Mouse (Mus musculus): Measurements from ENCODE around the gene Sesn3.
"Not testable (repeated sequence)": the region's sequence is repeated elsewhere in the genome, so short reads cannot be mapped to it uniquely, and the experiment has no call there.

The Sesn3 gene

GRCm38 (mm10) chr9:14280696-14281095 lies 5.8 kb downstream of the Sesn3 start:
- DNase-seq = no peak

GRCm38 (mm10) chr9:14285036-14285435 lies 10.2 kb downstream of the Sesn3 start:
- no peak for DNase-seq

DNA sequence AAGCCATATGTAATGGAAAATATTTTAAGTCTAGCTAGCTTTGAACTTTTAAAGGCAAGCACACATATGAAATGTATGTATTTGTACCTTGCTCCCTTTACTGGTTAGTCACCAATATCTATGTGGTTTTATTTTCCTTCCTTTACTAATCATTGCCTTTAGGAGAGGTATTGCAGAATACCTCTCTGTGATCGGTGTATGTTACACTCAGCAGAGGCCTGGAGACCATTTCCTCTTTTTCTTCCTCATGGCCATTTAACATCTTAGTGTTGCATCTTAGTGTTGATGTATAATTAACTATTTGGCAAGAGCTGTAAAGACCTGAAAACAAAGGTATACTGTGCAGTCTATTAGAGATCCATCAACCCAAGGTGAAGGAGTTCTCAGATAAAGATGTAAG lies 12.4 kb downstream of the Sesn3 start:
- DNase-seq = no peak

- no peak for DNase-seq
Measured at GRCm38 (mm10) chr9:14288500-14288899, 13.6 kb downstream of the Sesn3 start.

DNA sequence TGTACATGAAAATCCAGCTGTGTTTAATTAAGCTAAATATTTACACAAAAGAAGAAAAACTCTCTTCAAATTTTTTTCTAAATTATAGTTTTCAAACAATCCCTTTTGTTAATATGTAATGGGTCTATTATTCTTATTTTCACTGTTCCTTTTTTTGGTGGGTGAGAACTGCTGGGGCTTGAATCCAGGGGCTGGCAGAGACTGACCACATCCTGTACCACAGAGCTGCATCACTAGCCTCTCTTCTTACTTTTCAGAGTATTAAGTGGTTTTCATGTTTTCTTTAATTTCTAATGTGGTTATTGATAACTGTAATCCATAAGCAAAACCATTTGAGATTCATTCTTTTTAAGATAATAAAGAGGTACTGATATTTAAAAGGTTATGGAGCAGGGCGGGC lies 19.0 kb downstream of the Sesn3 start:
- no peak for DNase-seq

GRCm38 (mm10) chr9:14295680-14296440 lies 21.0 kb downstream of the Sesn3 start:
- DNase-seq = no peak

DNA sequence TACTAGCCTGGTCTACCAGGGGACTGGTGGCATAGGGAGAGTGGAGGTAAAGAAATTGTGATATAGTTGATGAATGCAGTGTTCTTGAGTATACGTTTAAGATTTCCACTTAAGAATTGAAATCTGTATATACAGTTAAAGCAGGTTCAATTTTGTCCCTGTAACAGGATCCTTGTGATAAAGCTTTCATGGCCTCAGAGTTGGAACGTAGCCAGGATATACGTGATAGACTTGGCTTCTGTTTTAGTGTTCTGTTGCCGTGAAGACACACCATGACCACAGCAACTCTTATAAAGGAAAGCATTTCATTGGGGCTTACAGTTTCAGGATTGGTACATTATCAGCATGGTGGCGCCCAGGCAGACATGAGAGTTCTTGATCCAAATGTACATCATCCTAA lies 22.3 kb downstream of the Sesn3 start:
- DNase-seq = no peak

DNA sequence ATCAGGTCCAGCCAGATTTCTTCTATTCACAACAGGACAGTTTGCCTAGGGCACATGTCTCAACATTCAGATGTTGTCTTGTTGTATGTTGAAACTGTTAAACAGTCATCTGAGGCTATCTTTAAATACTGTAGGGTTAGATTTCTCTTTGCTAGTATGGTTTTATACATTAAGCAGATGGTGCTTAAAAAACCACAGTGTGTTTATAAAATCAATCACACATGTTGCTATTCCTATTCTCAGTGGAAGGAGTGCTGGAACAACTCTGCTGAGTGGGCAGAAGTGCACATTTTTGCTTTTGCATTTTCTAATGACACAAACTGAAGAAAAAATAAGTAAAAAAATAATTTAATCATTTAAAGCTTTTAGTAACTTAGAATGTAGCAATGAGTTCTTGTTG lies 25.0 kb downstream of the Sesn3 start:
- no peak for DNase-seq

DNA sequence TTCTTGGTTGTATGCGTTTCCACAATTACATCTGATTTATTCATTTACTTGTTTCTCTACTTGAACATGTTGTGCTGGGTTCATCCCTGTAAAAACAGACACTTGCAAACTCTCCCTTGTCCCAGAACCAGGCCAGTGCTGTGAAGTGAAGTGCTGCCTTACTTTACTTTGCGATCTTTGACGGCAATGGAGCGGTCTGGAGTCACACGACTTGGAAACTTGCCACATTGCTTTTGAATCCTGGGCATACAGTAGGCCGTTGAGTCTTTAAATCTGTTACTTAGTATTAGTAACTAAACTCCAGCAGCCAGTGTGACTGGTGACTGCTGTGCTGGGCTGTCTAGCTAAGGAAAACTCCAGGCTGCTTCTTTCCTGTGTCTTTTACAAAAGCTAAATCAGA lies 25.9 kb downstream of the Sesn3 start:
- DNase-seq = no peak

- DNase-seq = no peak
Measured at GRCm38 (mm10) chr9:14304262-14304968, 29.5 kb downstream of the Sesn3 start.

DNA sequence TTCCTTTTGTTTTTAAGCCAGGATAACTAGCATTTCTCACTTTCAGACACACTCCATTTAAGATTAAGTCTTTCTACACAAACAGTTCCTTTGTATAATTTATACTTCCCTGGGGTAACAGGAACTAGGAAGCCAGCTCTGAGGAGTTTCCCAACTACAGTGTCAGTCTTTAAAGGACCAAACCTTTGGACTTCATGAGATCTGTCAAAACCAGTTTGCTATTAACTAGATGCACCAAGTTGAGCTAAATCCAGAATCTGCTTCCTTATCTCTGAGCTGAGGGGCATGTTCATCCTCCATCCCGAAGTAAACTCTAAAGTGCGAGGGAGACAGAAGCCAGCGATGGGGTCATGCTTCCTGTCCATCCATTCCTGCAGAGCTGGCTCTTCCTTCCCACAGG lies 32.5 kb downstream of the Sesn3 start:
- DNase-seq = no peak

- DNase-seq = no peak
Measured at GRCm38 (mm10) chr9:14313968-14314367, 39.1 kb downstream of the Sesn3 start.

DNA sequence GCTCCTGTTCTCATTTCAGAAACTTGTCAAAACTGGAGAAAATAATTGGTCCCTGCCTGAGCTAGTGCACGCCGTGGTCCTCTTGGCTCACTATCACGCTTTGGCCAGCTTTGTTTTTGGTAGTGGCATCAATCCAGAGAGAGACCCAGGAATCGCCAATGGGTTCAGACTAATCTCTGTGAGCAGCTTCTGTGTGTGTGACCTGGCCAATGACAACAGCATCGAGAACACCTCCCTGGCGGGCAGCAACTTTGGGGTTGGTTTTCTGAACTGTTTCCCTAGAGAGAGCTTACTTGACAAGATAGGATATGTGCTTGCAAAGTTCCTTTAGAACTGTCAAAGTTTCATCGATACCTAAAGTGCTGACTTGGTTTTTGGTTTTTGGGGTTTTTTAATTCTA lies 39.6 kb downstream of the Sesn3 start:
- no peak for DNase-seq

- DNase-seq = no peak
Measured at GRCm38 (mm10) chr9:14316618-14317017, 41.8 kb downstream of the Sesn3 start.

GRCm38 (mm10) chr9:14335829-14336228 lies 61.0 kb downstream of the Sesn3 start:
- DNase-seq = no peak

DNA sequence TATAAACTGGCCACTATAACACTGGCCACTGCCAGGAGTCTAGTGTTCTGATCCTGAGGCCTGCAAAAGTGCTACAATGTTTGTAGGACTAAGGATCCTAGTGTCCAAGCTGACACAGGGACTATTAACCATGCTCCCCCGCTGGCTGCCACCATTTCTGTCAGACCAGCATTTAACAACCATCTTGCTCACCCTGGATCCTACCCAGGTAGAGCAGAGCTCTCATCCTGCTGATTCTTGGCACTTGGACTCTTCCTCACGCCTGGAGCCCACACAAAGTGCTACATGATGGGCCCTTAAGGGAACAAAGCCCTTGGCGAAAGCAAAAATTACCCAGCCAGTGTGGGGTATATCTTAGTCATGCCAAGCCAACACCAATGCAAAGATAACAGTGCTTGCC lies 62.0 kb downstream of the Sesn3 start:
- peak; percentile 78 for DNase-seq

DNA sequence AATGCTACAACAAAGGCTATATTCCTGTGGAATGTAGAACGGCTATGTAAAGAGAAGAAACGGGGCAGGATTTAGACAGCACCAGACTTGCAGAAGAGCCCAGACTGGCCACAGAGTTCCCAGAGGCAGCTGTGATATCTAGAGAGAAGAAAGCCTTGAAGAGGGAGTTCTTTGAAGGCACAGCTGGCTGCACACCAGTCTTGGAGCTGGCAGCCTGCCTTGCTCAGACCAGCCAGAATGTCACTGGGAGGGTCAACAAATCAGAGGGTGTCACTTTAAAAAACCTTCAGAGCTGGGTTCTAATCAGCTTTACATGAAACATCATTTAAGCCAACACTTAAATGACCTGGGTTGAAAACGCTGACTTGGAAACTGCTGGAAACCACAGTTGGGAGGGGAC lies 63.8 kb downstream of the Sesn3 start:
- no peak for DNase-seq

DNA sequence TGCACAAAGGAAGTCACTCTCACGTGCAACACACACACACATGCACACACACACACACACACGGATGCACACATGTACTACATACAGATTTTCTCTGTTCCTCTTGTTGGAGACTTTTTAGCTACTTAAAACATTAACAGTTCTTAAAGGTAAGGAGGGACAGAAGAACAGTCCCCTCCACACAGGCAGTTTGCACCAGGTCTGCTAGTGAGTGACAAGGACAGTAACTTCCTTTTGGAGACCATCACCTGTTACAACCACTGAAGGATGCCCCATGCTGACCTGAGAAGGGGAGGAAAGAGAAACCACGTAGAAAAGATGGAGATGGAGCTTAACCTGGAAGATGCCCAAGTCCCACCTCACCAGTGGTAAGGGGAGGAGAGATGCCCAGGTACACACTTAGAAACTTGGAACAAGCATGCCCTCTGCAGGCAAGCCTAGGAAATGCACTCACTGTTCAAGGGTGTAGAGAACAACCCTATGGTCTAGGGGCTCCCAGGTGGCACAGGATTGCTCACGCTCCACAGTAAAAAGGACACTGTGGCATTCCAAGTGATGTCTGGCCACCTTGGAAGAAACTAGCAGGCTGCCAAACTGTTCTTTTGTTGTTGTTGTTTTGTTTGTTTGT lies 67.3 kb downstream of the Sesn3 start:
- peak; percentile 66 for DNase-seq

GRCm38 (mm10) chr9:14345866-14346265 lies 71.0 kb downstream of the Sesn3 start:
- DNase-seq = not testable (repeated sequence)

DNA sequence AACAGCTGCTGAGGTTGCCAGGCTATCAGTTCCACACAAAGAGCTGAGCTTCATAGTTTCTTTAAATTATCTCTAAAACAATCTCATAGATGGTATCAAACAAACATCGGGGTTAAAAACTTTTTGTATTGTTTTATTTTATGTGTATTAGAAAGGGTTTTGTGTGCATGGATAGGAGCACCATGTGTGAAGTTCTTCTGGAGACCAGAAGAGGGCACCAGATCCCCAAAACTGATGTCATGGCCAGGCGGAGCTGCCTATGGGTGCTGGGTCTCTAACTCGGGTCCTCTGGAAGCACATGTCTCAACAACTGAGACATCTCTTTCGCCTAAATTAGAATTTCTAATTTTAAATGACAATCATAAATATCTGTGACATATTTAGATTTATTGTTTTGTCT lies 73.5 kb downstream of the Sesn3 start:
- DNase-seq = no peak

- no peak for DNase-seq
Measured at GRCm38 (mm10) chr9:14349380-14349779, 74.5 kb downstream of the Sesn3 start.

DNA sequence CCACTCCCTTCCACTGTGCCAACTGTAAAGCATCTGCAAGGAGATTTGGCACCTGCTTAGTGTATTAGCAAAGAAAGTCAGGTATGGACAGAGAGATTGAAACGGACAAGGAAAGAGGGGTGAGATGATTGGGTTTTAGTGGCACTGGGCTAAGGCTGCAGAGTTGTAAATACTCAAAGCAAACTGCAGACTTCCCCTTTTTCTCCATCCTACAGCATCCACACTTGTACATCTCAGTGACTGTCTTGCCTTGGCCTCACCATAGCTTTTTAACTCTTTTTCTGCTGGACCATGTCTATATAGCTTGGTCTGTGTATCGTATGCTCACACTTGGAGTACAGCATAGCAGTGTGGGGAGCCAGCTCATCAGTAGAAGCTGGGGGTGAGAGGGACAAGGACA lies 75.9 kb downstream of the Sesn3 start:
- DNase-seq = no peak

- no peak for DNase-seq
Measured at GRCm38 (mm10) chr9:14352337-14352736, 77.5 kb downstream of the Sesn3 start.

GRCm38 (mm10) chr9:14354852-14355251 lies 80.0 kb downstream of the Sesn3 start:
- no peak for DNase-seq
